Mouse (Mus musculus) MEL (cell line): Measurements from ENCODE around the gene Cab39l.

Experiments used
- E2F4 ChIP-seq: IDR thresholded peaks from 2 replicates; pipeline ENCODE4 v1.6.1; 2011; ENCODE audit warnings: low read depth, low read length, improper control_type of control experiment, borderline replicate concordance
- MXI1 ChIP-seq: IDR thresholded peaks from 2 replicates; pipeline ENCODE4 v1.6.1; 2011; ENCODE audit warnings: mild to moderate bottlenecking, low read depth, low read length, improper control_type of control experiment
- POLR2A ChIP-seq, 2 experiments: IDR thresholded peaks; 2 replicates each; pipeline ENCODE4 v1.6.1; 2011 to 2012; ENCODE audit warnings: low read length in 2 of 2, mild to moderate bottlenecking in 2 of 2, control low read depth in 1 of 2, improper control_type of control experiment in 1 of 2, low read depth in 1 of 2, moderate library complexity in 1 of 2; ENCODE audit not compliant: control insufficient read depth in 1 of 2, insufficient read depth in 1 of 2, poor library complexity in 1 of 2
- RAD21 ChIP-seq: IDR thresholded peaks from 2 replicates; pipeline ENCODE4 v1.6.1; 2011; ENCODE audit warnings: mild to moderate bottlenecking, low read depth, low read length, improper control_type of control experiment
- SIN3A ChIP-seq: IDR thresholded peaks from 2 replicates; pipeline ENCODE4 v1.6.1; 2012; ENCODE audit warnings: low read length, improper control_type of control experiment, inconsistent platforms

- TF ChIP-seq POLR2A (IDR thresholded peaks at IDR 0.05; ENCODE audit: control insufficient read depth in 1 of 2, insufficient read depth in 1 of 2, low read depth in 1 of 2, low read length in 2 of 2, poor library complexity in 1 of 2): no peak
- no peak for TF ChIP-seq MXI1
- TF ChIP-seq SIN3A: no peak
- no peak for TF ChIP-seq RAD21
- no peak for TF ChIP-seq E2F4
These were observed 151.8 kb downstream of the Cab39l start for GRCm38 (mm10) chr14:59592593-59592992.
